Mouse (Mus musculus): ENCODE data around the gene Krt39. TPM values are rescaled to one million over a fixed set of nuclear protein-coding genes. Genes with fewer than 3 reads are reported as not detected.

The Krt39 gene
- total and polyA plus RNA-seq, 3 experiments, result not detected

GRCm38 (mm10) chr11:99493574-99493850 lies 27.6 kb downstream of the Krt39 start:
- Histone ChIP-seq H3K9me3 (replicated peaks; ENCODE audit: insufficient read depth, low read length) (no peaks in the 10 kb centered on the region), H3K4me3 (ENCODE audit: control insufficient read depth in 1 of 2, insufficient read depth in 1 of 2, low read depth in 2 of 2, low read length in 2 of 2) (no peak overlapping the region), H3K9ac (ENCODE audit: control insufficient read depth, low read depth, low read length, poor library complexity, severe bottlenecking) (no peak overlapping the region), H3K36me3 (ENCODE audit: control insufficient read depth in 1 of 2, insufficient read depth in 2 of 2, low read length in 2 of 2) (no peaks in the 10 kb centered on the region), H3K4me1 (ENCODE audit: control insufficient read depth in 1 of 2, insufficient read depth in 2 of 2, low read length in 2 of 2) (no peaks in the 10 kb centered on the region), H3K27ac (ENCODE audit: control insufficient read depth, low read depth, low read length) (no peak overlapping the region), H3K27me3 (ENCODE audit: control insufficient read depth in 1 of 2, insufficient read depth in 2 of 2, low read length in 2 of 2) (no peaks in the 10 kb centered on the region), H3K79me2 (ENCODE audit: control insufficient read depth, insufficient read depth, low read length, poor library complexity) (no peaks in the 10 kb centered on the region)
- DNase-seq (ENCODE audit: low read depth, low spot score), result no peak
- TF ChIP-seq ZKSCAN1 (IDR thresholded peaks at IDR 0.05; ENCODE audit: low read depth, low read length) (no peak), HCFC1 (IDR thresholded peaks at IDR 0.05; ENCODE audit: low read depth, low read length) (no peak), NELFE (IDR thresholded peaks at IDR 0.05; ENCODE audit: low read depth, low read length) (no peak), TBP (IDR thresholded peaks at IDR 0.05; ENCODE audit: low read depth, low read length) (no peak), ELF1 (IDR thresholded peaks at IDR 0.05; ENCODE audit: low read depth, low read length) (no peak), E2F4 (IDR thresholded peaks at IDR 0.05; ENCODE audit: borderline replicate concordance, low read depth, low read length) (no peak), MXI1 (IDR thresholded peaks at IDR 0.05; ENCODE audit: low read depth, low read length) (no peak), RCOR1 (IDR thresholded peaks at IDR 0.05; ENCODE audit: low read depth, low read length) (no peak), MAX (IDR thresholded peaks at IDR 0.05; ENCODE audit: low read length) (no peak), ETS1 (IDR thresholded peaks at IDR 0.05; ENCODE audit: low read depth, low read length) (no peak)

GRCm38 (mm10) chr11:99492733-99493573 lies 28.2 kb downstream of the Krt39 start, which contains the start of gene Krt23:
TSS of gene Krt23 (minus strand) at chr11:99493137.
- Histone ChIP-seq H3K27ac (ENCODE audit: control insufficient read depth, low read depth, low read length) (no peak within 1 kb of the TSS), H3K4me1 (ENCODE audit: control insufficient read depth in 1 of 2, insufficient read depth in 2 of 2, low read length in 2 of 2) (no peaks in the 10 kb centered on the region), H3K4me3 (ENCODE audit: control insufficient read depth in 1 of 2, insufficient read depth in 1 of 2, low read depth in 2 of 2, low read length in 2 of 2) (no peak within 1 kb of the TSS), H3K36me3 (ENCODE audit: control insufficient read depth in 1 of 2, insufficient read depth in 2 of 2, low read length in 2 of 2) (no peaks in the 10 kb centered on the region), H3K9me3 (replicated peaks; ENCODE audit: insufficient read depth, low read length) (no peaks in the 10 kb centered on the region), H3K27me3 (ENCODE audit: control insufficient read depth in 1 of 2, insufficient read depth in 2 of 2, low read length in 2 of 2) (no peaks in the 10 kb centered on the region), H3K9ac (ENCODE audit: control insufficient read depth, low read depth, low read length, poor library complexity, severe bottlenecking) (no peak within 1 kb of the TSS), H3K79me2 (ENCODE audit: control insufficient read depth, insufficient read depth, low read length, poor library complexity) (no peaks in the 10 kb centered on the region)
- no peak for DNase-seq (ENCODE audit: low read depth, low spot score)
- TF ChIP-seq GATA1 (IDR thresholded peaks at IDR 0.05; ENCODE audit: low read depth, low read length) (no peak), RAD21 (IDR thresholded peaks at IDR 0.05; ENCODE audit: low read depth, low read length) (no peak), POLR2A (IDR thresholded peaks at IDR 0.05; ENCODE audit: control insufficient read depth in 1 of 2, insufficient read depth in 1 of 2, low read depth in 1 of 2, low read length in 2 of 2, poor library complexity in 1 of 2) (no peak), ZKSCAN1 (IDR thresholded peaks at IDR 0.05; ENCODE audit: low read depth, low read length) (no peak), TCF12 (IDR thresholded peaks at IDR 0.05; ENCODE audit: low read depth, low read length) (no peak), MAZ (IDR thresholded peaks at IDR 0.05; ENCODE audit: low read depth, low read length) (no peak), E2F4 (IDR thresholded peaks at IDR 0.05; ENCODE audit: borderline replicate concordance, low read depth, low read length) (no peak), ZMIZ1 (IDR thresholded peaks at IDR 0.05; ENCODE audit: low read depth, low read length) (no peak), ETS1 (IDR thresholded peaks at IDR 0.05; ENCODE audit: low read depth, low read length) (no peak), EP300 (IDR thresholded peaks at IDR 0.05; ENCODE audit: low read depth in 1 of 2, low read length in 2 of 2) (no peak), MYB (IDR thresholded peaks at IDR 0.05; ENCODE audit: low read depth, low read length) (no peak), ZNF384 (IDR thresholded peaks at IDR 0.05; ENCODE audit: low read depth, low read length) (no peak), ZC3H11A (IDR thresholded peaks at IDR 0.05; ENCODE audit: low read depth, low read length) (no peak), NELFE (IDR thresholded peaks at IDR 0.05; ENCODE audit: low read depth, low read length) (no peak), TAL1 (IDR thresholded peaks at IDR 0.05; ENCODE audit: low read length) (no peak), POLR2AphosphoS2 (IDR thresholded peaks at IDR 0.05; ENCODE audit: low read length) (no peak), JUND (IDR thresholded peaks at IDR 0.05; ENCODE audit: low read depth, low read length) (no peak), USF1 (IDR thresholded peaks at IDR 0.05; ENCODE audit: low read depth, low read length) (no peak), MEF2A (IDR thresholded peaks at IDR 0.05; ENCODE audit: extremely low read depth, insufficient replicate concordance, low read depth, low read length, poor library complexity, severe bottlenecking) (no peak), SMC3 (IDR thresholded peaks at IDR 0.05; ENCODE audit: low read depth, low read length) (no peak)
